Mouse (Mus musculus): ENCODE results near the gene Lhx8.

DNA sequence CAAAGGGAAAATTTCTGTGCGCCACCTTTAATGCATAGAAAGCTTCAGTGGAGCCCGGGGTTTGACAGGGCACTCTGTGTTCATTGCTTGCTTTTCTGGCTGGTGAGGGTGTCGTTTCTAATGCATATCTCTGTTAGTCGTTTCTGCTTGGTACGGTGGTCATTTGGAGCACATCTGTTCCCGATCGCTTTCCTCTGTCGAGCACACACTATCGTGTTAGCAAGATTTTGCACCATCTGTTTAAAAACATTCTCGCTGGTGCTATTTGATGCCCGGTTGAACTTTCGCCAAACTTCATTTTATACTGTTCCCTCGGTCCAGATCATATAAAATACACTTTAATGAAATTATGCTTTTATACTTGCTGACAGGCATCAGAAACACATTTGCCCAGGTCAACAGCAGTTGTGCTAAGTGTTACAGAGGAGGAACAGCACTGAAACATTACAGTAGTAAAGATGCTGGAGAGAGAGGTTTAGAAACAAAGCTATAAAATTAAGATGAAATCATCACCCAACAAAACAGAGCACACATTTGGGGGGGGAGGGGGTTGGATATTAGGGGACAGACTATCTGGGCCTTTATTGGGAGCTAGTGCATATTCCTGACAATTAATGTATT lies 9.9 kb upstream of the Lhx8 start:
- TF ChIP-seq CTCF (IDR thresholded peaks at IDR 0.05; ENCODE audit: control insufficient read depth, insufficient read depth, insufficient replicate concordance, low read depth, low read length): no peak
- TF ChIP-seq POLR2A (IDR thresholded peaks at IDR 0.05; ENCODE audit: control insufficient read depth, low read depth, low read length): no peak
